Mouse (Mus musculus) central nervous system, embryonic 11.5 days (tissue): ENCODE data around the gene Zkscan7. TPM values are rescaled to one million over a fixed set of nuclear protein-coding genes. Genes with fewer than 3 reads are reported as not detected.

Experiments used
- polyA plus RNA-seq: library from polyadenylated mRNA; depleted of rRNA; stranded (reverse); fragments of >200 nt; gene quantifications from 2 replicates; pipeline ENCODE4 v1.2.3, GENCODE M21; 2012; rRNA removed

Gene Zkscan7
- 7.9 and 9.0 TPM in 2 replicates for polyA plus RNA-seq

GRCm38 (mm10) chr9:122885385-122885784, at the start of gene Zkscan7:
TSS of gene Zkscan7 (plus strand) at chr9:122885685.

DNA sequence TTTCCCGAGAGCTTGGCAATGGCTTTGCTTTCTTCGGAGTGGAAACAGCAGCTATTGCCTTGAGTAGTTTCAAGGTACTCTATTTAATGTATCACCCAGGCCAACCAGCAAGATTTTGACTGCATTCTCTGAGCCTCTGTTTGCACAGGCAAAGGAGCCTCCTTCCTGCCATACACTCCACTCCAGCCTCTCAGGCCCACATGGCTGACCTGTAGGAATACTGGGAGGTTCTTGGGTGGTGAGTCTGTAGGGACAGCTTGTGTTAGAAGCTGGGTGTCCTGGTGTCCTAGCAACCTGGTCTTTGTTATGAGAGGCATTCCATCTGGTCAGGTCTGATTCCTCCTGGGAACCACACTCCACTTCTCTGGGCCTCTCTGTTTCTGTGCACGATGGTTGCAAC, 41.7 kb upstream of the Zkscan7 start, which contains the start of gene Gm35549:
Gene Gm35549, minus strand, starts transcription at position 276 of the 400 bp plus-strand sequence.

GRCm38 (mm10) chr9:122865697-122866166, 19.8 kb upstream of the Zkscan7 start, which contains the start of gene Zfp445:
TSS of gene Zfp445 (minus strand) at chr9:122866006.

DNA sequence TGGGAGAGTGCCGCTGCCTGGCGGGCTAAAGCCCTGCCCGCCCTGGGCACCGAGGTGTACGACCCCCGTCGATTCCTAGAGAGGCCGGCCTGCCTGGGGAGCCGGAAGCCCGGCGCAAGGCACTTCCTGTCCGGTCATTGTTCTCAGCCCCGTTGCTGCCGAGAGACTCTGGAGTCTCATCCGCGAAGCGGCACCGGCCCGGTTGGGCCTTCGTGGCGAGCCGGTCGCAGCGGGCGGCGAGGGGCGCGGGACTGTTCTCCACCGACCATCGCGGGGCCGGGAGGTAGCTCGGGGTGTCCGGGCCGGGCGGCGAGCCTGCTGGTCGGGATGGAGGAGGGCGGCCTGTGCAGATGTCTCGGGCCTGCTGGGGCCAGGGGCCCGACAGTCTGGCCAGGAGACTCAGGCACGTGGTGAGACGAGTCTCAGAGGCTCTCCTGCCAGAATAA, 37.5 kb downstream of the Zkscan7 start, which contains the start of gene Zfp105:
Gene Zfp105, plus strand, starts transcription at position 137 of the 446 bp plus-strand sequence.

Other genes starting within 250 kb of the Zkscan7 start
- gene Topaz1, start 138.3 kb upstream of the Zkscan7 start, polyA plus RNA-seq, result 0.01 TPM in 1 of 2 replicates, not detected in the other
- 2.9 and 5.4 TPM in 2 replicates for gene Tcaim, start 80.1 kb upstream of the Zkscan7 start, polyA plus RNA-seq
- gene Gm35549, start 41.6 kb upstream of the Zkscan7 start, polyA plus RNA-seq, result not detected in 2 replicates
- 103 and 144 TPM in 2 replicates for gene Zfp445, start 19.7 kb upstream of the Zkscan7 start, polyA plus RNA-seq
- gene Zfp105, start 37.4 kb downstream of the Zkscan7 start, polyA plus RNA-seq, result 21.0 and 22.5 TPM in 2 replicates
- 7.6 and 19.4 TPM in 2 replicates for gene 1110059G10Rik, start 65.3 kb downstream of the Zkscan7 start, polyA plus RNA-seq
- 78.3 and 108 TPM in 2 replicates for gene Kif15, start 65.4 kb downstream of the Zkscan7 start, polyA plus RNA-seq
- gene Tmem42, start 135.6 kb downstream of the Zkscan7 start, polyA plus RNA-seq, result 8.0 and 12.5 TPM in 2 replicates
- 0.20 and 0.26 TPM in 2 replicates for gene Tgm4, start 149.0 kb downstream of the Zkscan7 start, polyA plus RNA-seq
- gene Zdhhc3, start 227.5 kb downstream of the Zkscan7 start, polyA plus RNA-seq, result 42.7 and 65.2 TPM in 2 replicates
- gene Exosc7, start 227.5 kb downstream of the Zkscan7 start, polyA plus RNA-seq, result 113 and 177 TPM in 2 replicates